Mouse (Mus musculus) stomach, adult 2 months (tissue): ENCODE data around the gene Uap1l1. TPM values are rescaled to one million over a fixed set of nuclear protein-coding genes. Genes with fewer than 3 reads are reported as not detected.

Experiments
- polyA plus RNA-seq: library from polyadenylated mRNA; depleted of rRNA; stranded (reverse); fragments of >200 nt; gene quantifications from 2 replicates; pipeline ENCODE4 v1.2.3, GENCODE M21; 2012; rRNA removed

The Uap1l1 gene
- 26.9 and 89.2 TPM in 2 replicates for polyA plus RNA-seq

GRCm38 (mm10) chr2:25365091-25365761 is at the start of gene Uap1l1:
TSS of gene Uap1l1 (minus strand) at chr2:25365682.

GRCm38 (mm10) chr2:25399051-25399450 is 33.6 kb upstream of the Uap1l1 start, which contains the start of gene Npdc1:
TSS of gene Npdc1 (plus strand) at chr2:25399351.

GRCm38 (mm10) chr2:25395721-25396596 is 30.5 kb upstream of the Uap1l1 start, which contains the start of gene Entpd2:
TSS of gene Entpd2 (plus strand) at chr2:25395874.

GRCm38 (mm10) chr2:25371764-25372643 is 6.5 kb upstream of the Uap1l1 start, which contains the start of gene Sapcd2:
TSS of gene Sapcd2 (plus strand) at chr2:25372321.

GRCm38 (mm10) chr2:25356208-25357079 is 9.0 kb downstream of the Uap1l1 start, which contains the start of gene Dpp7:
TSS of gene Dpp7 (minus strand) at chr2:25356359.

GRCm38 (mm10) chr2:25332286-25333160 is 33.0 kb downstream of the Uap1l1 start, which contains the start of gene Man1b1:
TSS of gene Man1b1 (plus strand) at chr2:25332338.

GRCm38 (mm10) chr2:25318971-25319773 is 46.3 kb downstream of the Uap1l1 start, which contains the start of gene Grin1:
TSS of gene Grin1 (minus strand) at chr2:25319187.

Other genes starting within 250 kb of the Uap1l1 start
- 41.8 and 62.3 TPM in 2 replicates for gene Nrarp, start 184.9 kb downstream of the Uap1l1 start, polyA plus RNA-seq
- gene Tor4a, start 168.8 kb downstream of the Uap1l1 start, polyA plus RNA-seq, result 20.0 and 23.5 TPM in 2 replicates
- gene Nelfb, start 154.2 kb downstream of the Uap1l1 start, polyA plus RNA-seq, result 29.3 and 32.6 TPM in 2 replicates
- gene Stpg3, start 151.0 kb downstream of the Uap1l1 start, polyA plus RNA-seq, result not detected in 2 replicates
- gene Fam166a, start 146.9 kb downstream of the Uap1l1 start, polyA plus RNA-seq, result 0.35 TPM in 1 of 2 replicates, not detected in the other
- 278 and 313 TPM in 2 replicates for gene Tubb4b, start 141.0 kb downstream of the Uap1l1 start, polyA plus RNA-seq
- gene Slc34a3, start 131.3 kb downstream of the Uap1l1 start, polyA plus RNA-seq, result 0.29 and 0.32 TPM in 2 replicates
- 0.77 and 0.82 TPM in 2 replicates for gene Rnf224, start 128.9 kb downstream of the Uap1l1 start, polyA plus RNA-seq
- gene Rnf208, start 123.4 kb downstream of the Uap1l1 start, polyA plus RNA-seq, result 100 and 146 TPM in 2 replicates
- gene Cysrt1, start 123.2 kb downstream of the Uap1l1 start, polyA plus RNA-seq, result 216 and 387 TPM in 2 replicates
- gene AL732309.1, start 118.8 kb downstream of the Uap1l1 start, polyA plus RNA-seq, result 24.8 and 31.7 TPM in 2 replicates
- gene Tmem203, start 110.2 kb downstream of the Uap1l1 start, polyA plus RNA-seq, result 26.1 and 51.6 TPM in 2 replicates
- gene Tprn, start 103.1 kb downstream of the Uap1l1 start, polyA plus RNA-seq, result 76.7 and 110 TPM in 2 replicates
- gene Ssna1, start 93.2 kb downstream of the Uap1l1 start, polyA plus RNA-seq, result 32.6 and 42.6 TPM in 2 replicates
- gene Anapc2, start 93.2 kb downstream of the Uap1l1 start, polyA plus RNA-seq, result 38.5 and 51.1 TPM in 2 replicates
- not detected in 2 replicates for gene Tmem210, start 77.5 kb downstream of the Uap1l1 start, polyA plus RNA-seq
- 120 and 141 TPM in 2 replicates for gene Lrrc26, start 75.8 kb downstream of the Uap1l1 start, polyA plus RNA-seq
- gene Grin1, start 46.5 kb downstream of the Uap1l1 start, polyA plus RNA-seq, result 1.7 and 2.6 TPM in 2 replicates
- 6.1 and 7.3 TPM in 2 replicates for gene Man1b1, start 33.3 kb downstream of the Uap1l1 start, polyA plus RNA-seq
- 15.2 and 20.7 TPM in 2 replicates for gene Dpp7, start 9.3 kb downstream of the Uap1l1 start, polyA plus RNA-seq
- 16.2 and 18.1 TPM in 2 replicates for gene Sapcd2, start 6.6 kb upstream of the Uap1l1 start, polyA plus RNA-seq
- 38.6 and 41.0 TPM in 2 replicates for gene Entpd2, start 30.2 kb upstream of the Uap1l1 start, polyA plus RNA-seq
- gene Npdc1, start 33.7 kb upstream of the Uap1l1 start, polyA plus RNA-seq, result 181 and 297 TPM in 2 replicates
- 0.11 and 0.24 TPM in 2 replicates for gene Fut7, start 57.6 kb upstream of the Uap1l1 start, polyA plus RNA-seq
- 17.6 and 31.4 TPM in 2 replicates for gene Abca2, start 63.0 kb upstream of the Uap1l1 start, polyA plus RNA-seq
- 208 and 316 TPM in 2 replicates for gene Clic3, start 91.2 kb upstream of the Uap1l1 start, polyA plus RNA-seq
- gene Paxx, start 95.4 kb upstream of the Uap1l1 start, polyA plus RNA-seq, result 60.7 and 89.3 TPM in 2 replicates
- 2.0 and 3.4 TPM in 2 replicates for gene Ptgds, start 104.4 kb upstream of the Uap1l1 start, polyA plus RNA-seq
- 0.26 TPM in 1 of 2 replicates, not detected in the other for gene Lcn12, start 128.2 kb upstream of the Uap1l1 start, polyA plus RNA-seq
- 31.7 and 32.1 TPM in 2 replicates for gene Fbxw5, start 135.1 kb upstream of the Uap1l1 start, polyA plus RNA-seq
- gene C8g, start 136.0 kb upstream of the Uap1l1 start, polyA plus RNA-seq, result 0.94 and 1.9 TPM in 2 replicates
- 5.6 and 6.2 TPM in 2 replicates for gene Traf2, start 181.3 kb upstream of the Uap1l1 start, polyA plus RNA-seq
- gene Edf1, start 192.2 kb upstream of the Uap1l1 start, polyA plus RNA-seq, result 53.7 and 66.4 TPM in 2 replicates
- gene Mamdc4, start 209.2 kb upstream of the Uap1l1 start, polyA plus RNA-seq, result 0.94 and 1.5 TPM in 2 replicates
- gene Phpt1, start 209.5 kb upstream of the Uap1l1 start, polyA plus RNA-seq, result 15.1 and 16.4 TPM in 2 replicates
- gene Ajm1, start 216.1 kb upstream of the Uap1l1 start, polyA plus RNA-seq, result 3.4 and 4.3 TPM in 2 replicates
- 34.2 and 35.2 TPM in 2 replicates for gene Rabl6, start 242.8 kb upstream of the Uap1l1 start, polyA plus RNA-seq